Mouse (Mus musculus): Measurements from ENCODE around the gene Wdr24.
A peak's percentile ranks its signal among the peaks of the same experiment; 100 is the strongest.

Gene Wdr24

DNA sequence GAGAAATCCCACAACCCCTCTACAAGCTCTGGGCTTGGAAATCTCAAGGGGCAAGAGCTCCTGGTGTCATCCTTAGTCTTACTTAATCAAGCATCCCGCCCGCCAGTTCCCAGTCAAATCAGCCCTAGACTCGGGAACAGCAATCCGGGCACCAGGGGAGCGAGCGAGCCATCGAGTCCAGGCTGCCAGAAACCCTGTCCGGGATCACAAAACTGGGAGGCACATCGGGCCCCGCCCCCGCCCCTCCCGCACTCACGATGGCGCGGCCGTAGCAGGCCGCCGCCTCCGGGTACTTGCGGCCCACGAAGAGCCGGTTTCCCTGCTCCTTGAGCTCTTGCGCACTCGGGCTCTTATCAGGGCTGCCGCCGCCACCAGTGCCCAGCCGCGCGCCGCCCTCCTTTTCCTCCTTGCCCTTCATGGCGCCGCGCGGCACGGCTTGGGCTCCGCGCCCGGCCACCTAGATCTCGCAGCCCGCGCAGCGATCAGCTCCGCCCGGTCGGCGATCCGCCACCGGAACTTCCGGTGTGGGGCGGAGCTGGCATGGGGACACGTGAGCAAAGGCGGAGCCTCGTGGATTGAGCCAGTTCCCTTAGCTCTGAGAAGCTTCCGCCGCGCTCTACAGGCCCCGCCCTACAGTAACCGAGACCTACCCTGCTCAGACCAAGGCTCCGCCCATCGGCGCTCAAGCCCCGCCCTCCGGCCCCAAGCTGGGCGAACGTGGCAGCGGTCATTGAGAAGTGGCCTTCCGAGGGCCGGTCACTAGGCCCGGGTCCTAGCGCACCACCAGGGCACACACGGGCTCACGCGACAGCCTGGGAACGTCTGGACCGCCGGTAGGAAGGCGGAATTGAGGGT is 9.2 kb downstream of the Wdr24 start:
- DNase-seq: peak; percentile 99 to 100

GRCm38 (mm10) chr17:25833291-25833663 is 9.8 kb downstream of the Wdr24 start, which contains the start of gene Stub1:
Gene Stub1 (minus strand): TSS chr17:25833404.
- peak; percentile 92 to 94 for DNase-seq

DNA sequence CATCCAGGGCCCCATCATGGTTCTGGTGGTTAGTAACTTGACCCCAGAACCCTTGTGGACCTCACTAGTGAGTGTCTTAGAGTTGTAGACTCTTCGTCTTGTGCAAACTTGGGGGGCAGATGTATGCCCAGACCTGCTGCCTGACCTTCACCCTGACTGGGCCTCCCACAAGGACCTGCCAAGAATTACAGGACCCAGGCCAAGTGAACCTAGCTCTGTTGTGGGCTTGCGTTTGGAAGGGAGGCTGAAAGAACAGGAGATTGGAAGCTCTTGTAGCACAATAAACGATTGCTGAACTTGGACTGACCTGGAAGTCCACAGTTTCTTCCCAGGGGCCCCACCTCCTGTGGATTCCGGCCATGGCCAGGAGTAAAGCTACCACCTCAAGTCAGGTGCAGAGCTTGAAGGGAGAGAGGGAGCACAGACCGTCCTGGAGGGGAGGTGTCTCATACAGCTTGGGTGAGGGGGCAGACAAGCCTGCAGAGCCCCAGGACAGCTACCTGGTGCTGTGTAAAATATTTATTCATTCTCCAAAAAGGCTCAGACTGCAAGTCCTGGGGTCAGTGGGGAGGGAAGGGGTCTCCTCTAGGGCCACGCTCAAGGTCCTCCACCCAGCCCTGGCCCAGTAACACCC is 10.7 kb downstream of the Wdr24 start:
- DNase-seq: no peak

- no peak for DNase-seq
Measured at GRCm38 (mm10) chr17:25834595-25835222, 11.3 kb downstream of the Wdr24 start.

DNA sequence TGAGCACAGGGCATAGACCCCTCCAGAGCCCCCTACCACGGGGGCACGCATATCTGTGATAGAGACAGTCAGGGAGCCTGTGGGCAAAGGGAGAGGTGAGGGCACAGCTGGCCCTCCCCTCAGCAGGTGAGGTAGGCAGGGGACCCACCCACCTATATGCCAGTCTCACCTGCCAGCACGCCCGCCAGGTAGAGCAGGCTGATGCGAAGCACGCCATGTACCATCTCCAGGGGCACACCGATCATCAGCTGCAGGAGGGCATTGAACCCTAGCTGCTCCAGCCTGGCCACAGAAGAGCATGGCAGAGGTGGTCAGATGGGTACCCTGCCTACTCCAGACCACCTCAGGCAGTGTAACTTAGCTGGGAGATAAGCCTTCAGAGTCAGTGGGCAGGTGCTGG is 11.9 kb downstream of the Wdr24 start:
- DNase-seq: no peak

DNA sequence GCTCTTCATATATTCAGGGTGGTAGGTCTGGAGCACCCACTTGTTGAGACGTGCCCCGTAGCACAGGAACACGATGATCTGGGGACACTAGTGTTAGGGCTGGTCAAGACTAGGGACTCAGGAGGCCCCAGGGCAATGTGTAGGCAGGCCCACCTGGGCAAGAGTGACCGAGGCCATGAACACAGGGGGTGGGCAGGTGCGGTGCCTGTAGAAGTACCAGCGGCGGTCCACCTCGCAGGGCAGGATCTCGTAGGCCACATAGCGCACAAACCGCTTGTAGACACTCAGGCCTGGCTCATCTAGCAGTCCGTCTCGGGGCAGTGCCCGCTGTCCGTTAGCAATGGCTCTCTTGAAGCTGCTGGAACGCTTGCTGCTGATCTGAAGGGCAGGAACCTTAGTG is 12.4 kb downstream of the Wdr24 start:
- no peak for DNase-seq

- DNase-seq: peak in 1 of 2 experiments; percentile 61
Measured at GRCm38 (mm10) chr17:25836397-25837075, 13.1 kb downstream of the Wdr24 start.

DNA sequence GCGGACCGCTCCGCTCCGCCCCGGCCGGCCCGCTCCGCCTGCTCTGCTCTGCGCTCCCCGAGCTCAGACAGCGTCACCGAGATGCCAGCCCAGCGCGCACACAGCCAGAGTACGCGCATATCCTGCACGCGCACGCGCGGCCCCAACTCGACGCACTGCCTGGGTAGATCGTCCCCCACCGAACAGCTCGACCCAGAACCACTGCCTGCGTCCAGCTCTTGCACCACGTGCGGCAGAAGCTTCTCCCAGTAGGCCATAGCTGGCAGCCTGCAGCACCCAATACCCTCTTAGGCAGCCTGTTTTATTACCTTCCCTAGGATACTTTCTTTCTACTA is 13.6 kb downstream of the Wdr24 start, which contains the start of gene Rhbdl1:
Gene Rhbdl1, minus strand, starts transcription at position 220 of the 335 bp plus-strand sequence.
- peak; percentile 91 for DNase-seq

DNA sequence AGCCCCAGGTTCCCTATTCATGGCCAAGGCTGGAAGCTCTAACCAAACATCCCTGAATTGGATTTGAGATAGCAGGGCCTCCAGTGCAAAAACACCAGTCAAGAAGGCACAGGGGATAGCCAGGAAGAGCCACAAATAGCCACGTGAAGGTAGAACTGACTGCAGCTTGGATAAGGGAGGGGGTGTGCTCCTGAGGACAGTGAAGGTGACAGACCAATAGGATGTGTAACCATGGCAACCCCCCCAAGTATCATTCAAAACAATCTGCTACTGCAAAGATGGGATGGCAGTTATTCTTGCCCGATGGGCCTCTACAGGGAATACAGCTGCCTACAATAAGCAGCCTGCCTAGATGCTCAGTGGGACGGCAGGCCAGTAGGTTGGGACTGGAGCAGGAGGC is 14.1 kb downstream of the Wdr24 start:
- no peak for DNase-seq

DNA sequence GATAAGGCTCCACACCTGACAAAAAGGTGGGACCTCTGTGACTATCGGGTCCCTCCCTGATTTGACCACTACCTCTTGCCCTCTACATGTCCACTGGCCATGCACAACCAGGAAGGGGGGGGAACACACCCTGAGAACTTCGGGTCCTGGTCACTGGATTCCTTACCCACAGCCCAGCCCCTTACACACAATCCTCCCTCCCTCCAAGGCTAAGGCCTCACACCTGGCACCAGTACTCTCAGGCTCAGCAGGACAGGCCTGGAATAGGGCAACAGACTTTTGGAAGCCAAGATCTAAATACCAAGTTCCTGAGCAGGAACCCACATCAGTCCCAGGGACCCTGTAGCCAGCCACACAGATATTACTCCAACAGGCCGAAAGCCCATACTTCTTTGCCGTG is 15.5 kb downstream of the Wdr24 start:
- DNase-seq: no peak

- no peak for DNase-seq
Measured at GRCm38 (mm10) chr17:25839455-25840235, 16.2 kb downstream of the Wdr24 start.

DNA sequence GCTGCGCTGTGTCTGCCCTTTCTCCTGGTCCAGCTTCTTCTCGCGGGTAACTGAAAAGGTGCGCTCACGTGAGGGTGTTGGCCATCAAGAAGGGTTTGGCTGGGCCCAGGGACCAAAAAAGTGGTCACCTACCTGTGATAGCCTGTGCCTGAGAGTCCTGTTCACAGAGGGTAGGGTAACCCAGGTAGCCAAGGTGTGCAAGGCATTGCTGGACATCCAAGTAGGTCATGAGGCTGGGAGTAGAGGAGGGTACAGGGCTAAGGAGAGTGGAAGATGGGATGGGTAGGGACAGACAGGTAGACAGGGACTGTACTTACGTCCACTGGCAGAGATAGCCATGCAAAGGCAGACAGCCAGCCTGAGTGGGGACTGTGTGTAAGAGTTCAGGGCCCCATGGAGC is 17.1 kb downstream of the Wdr24 start:
- no peak for DNase-seq

GRCm38 (mm10) chr17:25841117-25841880 is 17.9 kb downstream of the Wdr24 start, which contains the start of gene Gm20683:
Gene Gm20683 (minus strand): TSS chr17:25841763.
- DNase-seq: no peak

DNA sequence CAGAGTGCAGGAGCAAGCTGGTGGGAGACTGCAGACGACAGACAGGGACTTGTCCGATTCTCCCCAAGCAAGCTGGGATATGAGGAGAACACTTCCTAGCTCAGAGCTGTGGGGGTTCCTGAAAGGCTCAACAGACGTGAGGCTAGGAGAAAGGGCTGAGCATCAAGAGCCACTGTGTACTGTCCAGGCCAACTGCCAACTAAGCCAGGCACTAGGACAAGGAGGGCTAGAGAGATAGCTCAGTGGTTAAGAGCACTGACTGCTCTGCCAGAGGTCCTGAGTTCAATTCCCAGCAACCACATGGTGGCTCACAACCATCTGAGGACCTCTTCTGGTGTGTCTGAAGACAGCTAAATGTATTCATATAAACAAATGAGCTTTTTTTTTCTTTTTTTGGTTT is 19.1 kb downstream of the Wdr24 start:
- DNase-seq: no peak

GRCm38 (mm10) chr17:25843122-25843521 is 19.7 kb downstream of the Wdr24 start:
- no peak for DNase-seq

DNA sequence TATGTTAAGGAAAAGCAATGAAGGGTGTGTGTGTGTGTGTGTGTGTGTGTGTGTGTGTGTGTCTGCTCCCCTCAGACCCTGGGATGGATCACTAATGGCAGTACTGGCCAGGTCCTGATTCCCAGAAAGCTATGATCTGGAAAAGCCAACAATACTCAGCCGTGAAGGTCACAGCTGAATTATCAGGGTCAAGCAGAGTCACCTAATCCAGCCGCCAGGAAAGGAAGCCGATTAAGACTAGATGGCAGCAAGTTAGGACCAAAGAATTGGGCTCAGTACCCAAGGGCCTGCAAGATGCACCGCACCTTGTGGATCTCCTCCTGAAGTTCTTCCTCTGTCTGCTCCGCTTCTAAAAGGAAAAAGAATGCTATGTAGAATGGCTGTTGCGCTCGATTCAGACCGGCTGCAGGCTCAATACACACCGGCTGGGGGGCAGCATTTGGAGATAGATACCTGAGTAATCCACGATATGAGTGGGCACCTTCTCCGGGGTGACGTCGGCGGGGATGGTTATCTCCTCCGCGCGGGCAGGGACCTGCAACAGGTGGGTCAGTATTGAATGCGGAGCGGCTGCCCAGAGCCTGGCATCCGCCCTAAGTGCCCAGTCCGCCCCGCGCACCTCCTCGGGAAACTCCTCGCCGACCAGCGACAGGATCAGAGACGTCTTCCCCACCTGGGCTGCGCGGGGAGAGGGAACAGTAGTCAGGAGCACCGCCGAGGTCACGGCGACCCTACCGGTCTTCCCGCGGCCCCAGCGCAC is 20.4 kb downstream of the Wdr24 start:
- DNase-seq: peak in 1 of 2 experiments; percentile 60

GRCm38 (mm10) chr17:25844396-25844901 is 21.0 kb downstream of the Wdr24 start, which contains the start of gene Rhot2:
Gene Rhot2 (minus strand): TSS chr17:25844851.
- peak; percentile 94 to 95 for DNase-seq

DNA sequence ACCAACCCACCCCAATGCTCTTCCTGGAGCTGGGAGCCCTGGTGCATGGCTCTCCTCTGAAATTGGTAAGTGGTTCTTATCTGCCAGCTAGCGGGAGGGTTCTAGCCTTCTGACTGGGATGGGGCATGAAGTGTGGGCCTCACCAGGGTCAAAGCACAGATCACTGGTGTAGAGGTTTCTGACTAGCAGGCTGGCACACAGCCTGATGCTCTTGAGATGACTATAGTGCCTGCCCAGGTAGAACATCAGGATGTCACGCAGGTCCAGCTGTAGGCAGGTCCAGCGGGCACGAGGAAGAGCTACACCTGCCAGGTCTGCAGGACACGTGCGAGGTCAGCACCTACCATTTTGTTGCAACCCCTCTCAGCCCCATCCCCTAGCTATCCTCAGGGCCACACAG is 36.8 kb downstream of the Wdr24 start:
- DNase-seq: no peak

DNA sequence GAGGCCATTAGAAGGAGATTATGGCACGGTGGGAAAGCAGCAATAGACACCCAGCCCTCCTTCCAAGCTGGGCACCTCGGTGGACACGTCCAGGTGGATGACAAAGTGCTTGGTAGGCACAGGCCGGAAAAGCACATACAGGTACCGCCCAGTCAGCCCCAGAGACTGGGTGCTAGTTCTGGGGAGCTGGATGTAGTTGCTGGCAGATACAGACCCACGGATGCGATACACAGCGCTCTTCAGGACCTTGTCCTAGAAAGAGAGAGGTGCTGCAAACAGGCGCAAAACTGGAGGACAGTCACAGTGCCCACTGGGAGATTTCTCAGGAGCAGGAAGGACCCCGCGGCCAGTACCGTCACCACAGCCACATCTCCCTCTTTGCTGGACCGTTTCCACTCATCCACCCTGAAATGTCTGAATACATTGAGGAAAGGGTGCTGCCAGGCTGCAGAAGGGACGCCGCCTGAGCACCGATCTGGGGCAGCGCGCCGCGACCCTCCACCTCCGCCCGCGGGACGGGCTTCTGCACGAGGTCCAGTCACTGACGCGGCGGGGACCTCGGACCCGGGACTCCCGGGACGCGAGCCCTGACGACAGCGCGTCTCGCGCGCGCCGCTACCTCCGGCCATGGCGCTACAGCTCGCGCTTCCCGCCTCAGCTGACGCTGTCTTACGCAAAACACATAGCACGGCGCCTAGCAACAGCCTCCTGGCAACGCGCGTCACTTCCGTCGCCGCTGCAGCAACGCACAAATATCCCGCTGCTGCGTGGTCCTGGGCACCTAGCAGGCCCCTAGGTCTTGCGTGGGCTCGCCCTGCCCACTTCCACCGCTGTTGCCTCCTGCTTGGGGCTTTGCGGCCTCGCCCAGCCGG is 37.6 kb downstream of the Wdr24 start, which contains the start of gene Wdr90:
Gene Wdr90, minus strand, starts transcription at position 670 of the 872 bp plus-strand sequence.
- DNase-seq: peak; percentile 89 to 94
